Mouse (Mus musculus): ENCODE results near the gene Tpst1.

- TF ChIP-seq CTCF (IDR thresholded peaks at IDR 0.05; ENCODE audit: extremely low read depth, insufficient read depth, insufficient read length, insufficient replicate concordance) (no peak), POLR2A (IDR thresholded peaks at IDR 0.05; ENCODE audit: low read depth, low read length) (no peak)
Observed at GRCm38 (mm10) chr5:130129524-130129793, 56.3 kb downstream of the Tpst1 start.

All from spleen, adult 2 months (tissue).